Mouse (Mus musculus): Measurements from ENCODE around the gene Kcng1. TPM values are rescaled to one million over a fixed set of nuclear protein-coding genes. Genes with fewer than 3 reads are reported as not detected.

The Kcng1 gene
- polyA plus RNA-seq, 1 experiment, result not detected

DNA sequence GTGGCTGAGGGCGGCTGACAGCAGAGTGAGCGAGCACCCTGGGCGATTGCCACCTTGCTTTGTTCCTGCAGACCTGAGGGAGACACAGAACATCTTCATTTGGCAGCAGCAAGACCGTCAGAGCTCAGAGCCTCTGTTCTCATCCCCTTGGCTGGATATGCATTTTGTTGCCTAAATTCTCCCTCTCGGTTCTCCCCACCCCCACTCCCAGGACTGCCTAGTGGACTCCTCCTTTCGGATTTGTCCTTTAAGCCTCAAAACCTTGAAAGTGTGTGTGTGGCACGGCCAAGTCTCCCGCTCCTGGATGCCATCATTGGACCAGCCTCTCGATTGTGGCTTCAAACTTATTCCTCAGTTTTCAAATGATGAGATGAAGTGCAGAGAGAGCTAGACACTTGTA lies 7.5 kb upstream of the Kcng1 start:
- H3K4me2 ChIP-seq (ENCODE audit: low read depth), result no peak overlapping the region
- peaks cover 35% of the 10 kb centered on the region for H3K27me3 ChIP-seq (ENCODE audit: control insufficient read depth, insufficient read depth, insufficient read length)
- no peak for TF ChIP-seq REST (IDR thresholded peaks at IDR 0.05; ENCODE audit: insufficient read depth, insufficient read length)
- no peak for TF ChIP-seq SRF (IDR thresholded peaks at IDR 0.05; ENCODE audit: control insufficient read depth, insufficient read length, low read depth)
- TF ChIP-seq USF1 (IDR thresholded peaks at IDR 0.05; ENCODE audit: low read depth), result no peak
- TF ChIP-seq MYOD1 (IDR thresholded peaks at IDR 0.05; ENCODE audit: control insufficient read depth in 1 of 3, insufficient read length in 2 of 3, low read depth in 2 of 3), result no peak
- TF ChIP-seq MAX (IDR thresholded peaks at IDR 0.05; ENCODE audit: low read depth), result no peak
- TF ChIP-seq E2F4 (IDR thresholded peaks at IDR 0.05; ENCODE audit: insufficient read depth), result no peak
- TF ChIP-seq TCF3 (IDR thresholded peaks at IDR 0.05; ENCODE audit: insufficient read length, low read depth), result no peak
- H3ac ChIP-seq (ENCODE audit: control insufficient read depth, insufficient read length), result no peak overlapping the region
- H3K36me3 ChIP-seq (ENCODE audit: control insufficient read depth, insufficient read depth), result no peaks in the 10 kb centered on the region
- no peak overlapping the region for H3K4me3 ChIP-seq
- H3K79me2 ChIP-seq (ENCODE audit: control insufficient read depth, insufficient read depth), result no peaks in the 10 kb centered on the region

DNA sequence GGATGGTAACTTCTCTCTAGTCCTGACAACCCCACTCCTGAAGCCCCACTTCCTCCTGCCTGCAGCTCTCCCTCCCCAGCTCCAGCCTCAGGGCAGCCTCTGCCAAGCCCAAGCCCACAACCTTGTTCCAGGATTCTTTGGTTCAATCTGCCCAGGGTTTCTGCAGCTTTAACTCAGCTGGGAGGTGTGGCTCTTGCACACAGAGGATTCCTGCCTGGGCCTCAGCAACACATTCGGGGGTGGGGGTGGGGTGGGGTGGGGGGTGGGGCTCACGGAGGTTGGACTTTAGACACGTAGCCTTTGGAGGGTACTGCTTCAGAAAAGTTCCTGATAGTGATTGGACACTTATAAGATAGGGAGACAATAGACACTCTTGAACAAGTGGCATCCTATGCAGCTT lies 5.5 kb upstream of the Kcng1 start:
- Histone ChIP-seq H3K27me3 (ENCODE audit: control insufficient read depth, insufficient read depth, insufficient read length) (peaks cover 37% of the 10 kb centered on the region), H3K4me3 (no peak overlapping the region), H3K36me3 (ENCODE audit: control insufficient read depth, insufficient read depth) (no peaks in the 10 kb centered on the region), H3K4me2 (ENCODE audit: low read depth) (no peak overlapping the region), H3ac (ENCODE audit: control insufficient read depth, insufficient read length) (no peak overlapping the region), H3K79me2 (ENCODE audit: control insufficient read depth, insufficient read depth) (no peaks in the 10 kb centered on the region)
- no peak for TF ChIP-seq E2F4 (IDR thresholded peaks at IDR 0.05; ENCODE audit: insufficient read depth)
- TF ChIP-seq SRF (IDR thresholded peaks at IDR 0.05; ENCODE audit: control insufficient read depth, insufficient read length, low read depth), result no peak
- TF ChIP-seq MYOD1 (IDR thresholded peaks at IDR 0.05; ENCODE audit: control insufficient read depth in 1 of 3, insufficient read length in 2 of 3, low read depth in 2 of 3), result no peak
- no peak for TF ChIP-seq POLR2AphosphoS2 (IDR thresholded peaks at IDR 0.05; ENCODE audit: insufficient read length, low read depth)
- TF ChIP-seq REST (IDR thresholded peaks at IDR 0.05; ENCODE audit: insufficient read depth, insufficient read length), result no peak
- no peak for TF ChIP-seq USF1 (IDR thresholded peaks at IDR 0.05; ENCODE audit: low read depth)
- no peak for TF ChIP-seq MYOG (IDR thresholded peaks at IDR 0.05; ENCODE audit: control insufficient read depth in 1 of 3, insufficient read depth in 1 of 3, insufficient read length in 2 of 3, low read depth in 2 of 3)
- no peak for TF ChIP-seq MAX (IDR thresholded peaks at IDR 0.05; ENCODE audit: low read depth)
- TF ChIP-seq POLR2A (IDR thresholded peaks at IDR 0.05; ENCODE audit: insufficient read length, low read depth), result no peak
- no peak for TF ChIP-seq TCF3 (IDR thresholded peaks at IDR 0.05; ENCODE audit: insufficient read length, low read depth)
- TF ChIP-seq CEBPB (IDR thresholded peaks at IDR 0.05; ENCODE audit: insufficient read depth, poor library complexity, severe bottlenecking), result no peak
- TF ChIP-seq TCF12 (IDR thresholded peaks at IDR 0.05; ENCODE audit: insufficient read depth, poor library complexity, severe bottlenecking), result no peak

DNA sequence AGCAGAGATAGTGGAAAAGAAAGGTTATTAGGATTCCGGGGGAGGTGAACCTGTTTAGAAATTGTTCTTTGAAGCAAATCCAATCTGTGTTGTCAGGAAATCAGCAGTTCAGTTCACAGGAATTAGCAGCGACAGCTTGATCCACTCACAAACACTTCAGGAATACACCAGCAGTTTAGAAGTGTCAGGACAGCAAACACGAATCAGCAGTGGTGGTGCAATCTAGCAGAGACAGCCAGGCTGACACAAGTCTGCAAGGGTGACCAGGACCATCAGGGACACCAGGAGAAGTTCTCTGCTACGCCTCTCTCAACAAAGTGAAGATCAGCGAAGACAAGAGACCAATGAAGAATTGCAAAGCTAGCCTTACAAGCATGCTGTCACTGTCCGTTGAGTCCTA lies 3.6 kb upstream of the Kcng1 start:
- Histone ChIP-seq H3K27me3 (ENCODE audit: control insufficient read depth, insufficient read depth, insufficient read length) (peaks cover 45% of the 10 kb centered on the region), H3K4me3 (no peak overlapping the region), H3K79me2 (ENCODE audit: control insufficient read depth, insufficient read depth) (no peaks in the 10 kb centered on the region), H3K36me3 (ENCODE audit: control insufficient read depth, insufficient read depth) (no peaks in the 10 kb centered on the region), H3K4me2 (ENCODE audit: low read depth) (no peak overlapping the region), H3ac (ENCODE audit: control insufficient read depth, insufficient read length) (no peak overlapping the region)
- no peak for TF ChIP-seq SRF (IDR thresholded peaks at IDR 0.05; ENCODE audit: control insufficient read depth, insufficient read length, low read depth)
- TF ChIP-seq CEBPB (IDR thresholded peaks at IDR 0.05; ENCODE audit: insufficient read depth, poor library complexity, severe bottlenecking), result no peak
- TF ChIP-seq MYOD1 (IDR thresholded peaks at IDR 0.05; ENCODE audit: control insufficient read depth in 1 of 3, insufficient read length in 2 of 3, low read depth in 2 of 3), result no peak
- TF ChIP-seq USF1 (IDR thresholded peaks at IDR 0.05; ENCODE audit: low read depth), result no peak

DNA sequence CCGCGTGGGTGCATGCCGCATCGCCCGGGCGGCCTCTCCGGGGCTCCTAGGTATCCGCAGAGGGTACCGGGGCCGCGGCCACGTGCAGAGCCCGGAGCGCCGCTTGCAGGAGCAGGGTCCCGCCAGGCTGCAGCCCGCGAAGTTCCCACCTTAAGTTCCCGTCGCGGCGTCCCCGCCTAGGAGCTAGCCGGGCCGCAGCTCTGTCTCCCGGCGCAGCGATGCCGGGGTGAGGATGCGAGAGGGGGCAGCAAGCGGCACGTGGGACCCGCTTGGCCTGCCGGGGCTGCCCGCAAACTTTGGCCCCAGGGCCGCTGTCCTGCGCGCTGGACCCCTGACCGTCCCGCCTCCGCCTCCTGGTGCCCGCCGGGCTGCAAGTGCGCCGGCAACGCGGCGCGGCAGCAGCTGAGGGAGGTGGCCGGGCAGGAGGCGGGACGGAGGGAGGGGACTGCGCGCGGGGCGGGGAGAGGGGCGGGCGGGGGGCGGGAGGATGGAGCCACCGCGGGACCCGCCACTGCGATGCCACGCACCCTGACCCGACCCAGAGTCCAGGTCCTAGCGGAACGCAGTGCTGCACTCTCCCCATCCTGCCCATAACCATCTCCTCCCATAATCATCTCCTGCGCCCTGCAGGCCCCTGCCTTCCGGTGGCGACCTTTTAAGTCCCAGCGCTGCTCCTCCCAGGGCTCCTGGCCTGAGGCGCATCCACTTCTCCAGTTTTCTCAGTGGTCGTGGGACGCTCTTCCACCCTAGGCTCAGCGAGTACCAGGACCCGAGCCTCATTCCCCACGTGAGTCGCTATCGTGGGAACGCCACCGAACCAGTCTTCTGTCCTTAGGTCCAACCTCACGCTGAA lies 581 bp downstream of the Kcng1 start:
- H3ac ChIP-seq (ENCODE audit: control insufficient read depth, insufficient read length), result no peak overlapping the region
- TF ChIP-seq TCF3 (IDR thresholded peaks at IDR 0.05; ENCODE audit: insufficient read length, low read depth) (no peak), POLR2A (IDR thresholded peaks at IDR 0.05; ENCODE audit: insufficient read length, low read depth) (no peak), SRF (IDR thresholded peaks at IDR 0.05; ENCODE audit: control insufficient read depth, insufficient read length, low read depth) (no peak), TCF12 (IDR thresholded peaks at IDR 0.05; ENCODE audit: insufficient read depth, poor library complexity, severe bottlenecking) (no peak), MAX (IDR thresholded peaks at IDR 0.05; ENCODE audit: low read depth) (no peak), REST (IDR thresholded peaks at IDR 0.05; ENCODE audit: insufficient read depth, insufficient read length) (no peak), USF1 (IDR thresholded peaks at IDR 0.05; ENCODE audit: low read depth) (no peak), CEBPB (IDR thresholded peaks at IDR 0.05; ENCODE audit: insufficient read depth, poor library complexity, severe bottlenecking) (no peak), POLR2AphosphoS2 (IDR thresholded peaks at IDR 0.05; ENCODE audit: insufficient read length, low read depth) (no peak), E2F4 (IDR thresholded peaks at IDR 0.05; ENCODE audit: insufficient read depth) (no peak)
- H3K36me3 ChIP-seq (ENCODE audit: control insufficient read depth, insufficient read depth), result no peaks in the 10 kb centered on the region
- H3K27me3 ChIP-seq (ENCODE audit: control insufficient read depth, insufficient read depth, insufficient read length), result peaks cover 78% of the 10 kb centered on the region
- no peaks in the 10 kb centered on the region for H3K79me2 ChIP-seq (ENCODE audit: control insufficient read depth, insufficient read depth)
- no peak overlapping the region for H3K4me2 ChIP-seq (ENCODE audit: low read depth)
- no peak overlapping the region for H3K4me3 ChIP-seq

DNA sequence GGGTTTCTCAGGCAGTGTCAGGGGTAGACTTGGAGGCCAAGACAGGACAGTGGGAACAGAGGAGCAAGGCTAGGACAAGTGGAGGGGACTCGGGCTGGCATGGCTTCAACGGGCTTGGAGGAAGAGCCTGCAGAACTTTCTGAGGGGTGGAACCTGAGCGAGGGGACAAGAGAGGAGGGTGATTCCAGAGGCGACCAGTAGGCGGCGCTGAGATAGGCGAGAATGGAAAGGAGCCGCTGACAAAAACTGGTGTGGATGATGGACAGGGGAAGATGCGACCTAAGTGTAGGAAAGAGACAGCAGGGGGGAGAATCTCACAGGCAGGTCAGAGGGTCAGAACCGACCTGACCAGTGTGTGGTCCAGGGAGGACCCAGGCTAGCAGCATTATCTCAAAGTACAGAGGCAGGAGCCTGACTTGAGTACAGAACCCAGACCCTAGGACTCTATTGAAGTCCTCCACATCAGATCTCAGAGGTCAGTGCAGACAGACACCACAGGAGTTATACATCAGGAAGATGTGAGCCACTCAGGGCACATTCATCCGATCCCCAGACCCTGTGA lies 7.1 kb downstream of the Kcng1 start:
- Histone ChIP-seq H3K36me3 (ENCODE audit: control insufficient read depth, insufficient read depth) (no peaks in the 10 kb centered on the region), H3K79me2 (ENCODE audit: control insufficient read depth, insufficient read depth) (no peaks in the 10 kb centered on the region), H3K27me3 (ENCODE audit: control insufficient read depth, insufficient read depth, insufficient read length) (peaks cover 77% of the 10 kb centered on the region), H3ac (ENCODE audit: control insufficient read depth, insufficient read length) (no peak overlapping the region), H3K4me3 (no peak overlapping the region), H3K4me2 (ENCODE audit: low read depth) (no peak overlapping the region)
- TF ChIP-seq MYOG (IDR thresholded peaks at IDR 0.05; ENCODE audit: control insufficient read depth in 1 of 3, insufficient read depth in 1 of 3, insufficient read length in 2 of 3, low read depth in 2 of 3) (no peak), SRF (IDR thresholded peaks at IDR 0.05; ENCODE audit: control insufficient read depth, insufficient read length, low read depth) (no peak), REST (IDR thresholded peaks at IDR 0.05; ENCODE audit: insufficient read depth, insufficient read length) (no peak)
